Mouse (Mus musculus): Measurements from ENCODE around the gene Adcyap1r1. TPM values are rescaled to one million over a fixed set of nuclear protein-coding genes. Genes with fewer than 3 reads are reported as not detected.
A peak's percentile ranks its signal among the peaks of the same experiment; 100 is the strongest.

Adcyap1r1 gene
- 100 to 1,000 TPM; 138 to 149 TPM for total RNA-seq (2021)

DNA sequence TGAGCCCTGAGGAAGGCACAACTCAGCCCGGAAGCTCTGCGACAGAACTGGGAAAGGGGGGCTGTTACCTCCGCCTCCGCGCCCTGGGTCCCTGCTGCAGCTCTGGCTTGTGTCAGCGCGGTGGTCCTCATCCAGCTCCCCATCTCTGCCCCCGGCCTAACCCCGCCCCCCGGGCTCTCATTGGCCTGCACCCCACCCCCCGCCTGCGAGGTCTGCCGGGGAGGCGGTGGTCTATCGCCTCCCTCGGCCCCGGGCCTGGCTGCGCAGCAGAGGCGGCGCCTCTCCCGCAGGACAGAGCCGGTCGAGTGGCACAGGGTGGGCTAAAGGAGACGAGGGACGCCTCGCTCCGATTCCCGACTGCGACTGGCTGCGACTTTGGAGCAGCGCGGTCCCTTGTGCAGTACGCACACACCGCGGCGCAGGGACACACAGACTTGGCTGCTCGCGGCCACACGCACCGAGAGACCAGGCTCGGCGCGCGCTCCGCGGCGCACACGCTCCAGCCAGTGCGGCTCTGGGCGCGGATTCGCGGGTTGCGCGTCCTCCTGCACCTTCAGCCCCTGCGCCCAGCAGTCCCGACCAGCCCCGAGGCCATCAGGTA lies at the start of gene Adcyap1r1:
TSS of gene Adcyap1r1 (plus strand) at position 208 of the 601 bp plus-strand sequence.
- peak; percentile 72 to 79 for DNase-seq

- no peak for DNase-seq
These were observed 49.6 kb upstream of the Adcyap1r1 start for GRCm38 (mm10) chr6:55402041-55402776.

DNA sequence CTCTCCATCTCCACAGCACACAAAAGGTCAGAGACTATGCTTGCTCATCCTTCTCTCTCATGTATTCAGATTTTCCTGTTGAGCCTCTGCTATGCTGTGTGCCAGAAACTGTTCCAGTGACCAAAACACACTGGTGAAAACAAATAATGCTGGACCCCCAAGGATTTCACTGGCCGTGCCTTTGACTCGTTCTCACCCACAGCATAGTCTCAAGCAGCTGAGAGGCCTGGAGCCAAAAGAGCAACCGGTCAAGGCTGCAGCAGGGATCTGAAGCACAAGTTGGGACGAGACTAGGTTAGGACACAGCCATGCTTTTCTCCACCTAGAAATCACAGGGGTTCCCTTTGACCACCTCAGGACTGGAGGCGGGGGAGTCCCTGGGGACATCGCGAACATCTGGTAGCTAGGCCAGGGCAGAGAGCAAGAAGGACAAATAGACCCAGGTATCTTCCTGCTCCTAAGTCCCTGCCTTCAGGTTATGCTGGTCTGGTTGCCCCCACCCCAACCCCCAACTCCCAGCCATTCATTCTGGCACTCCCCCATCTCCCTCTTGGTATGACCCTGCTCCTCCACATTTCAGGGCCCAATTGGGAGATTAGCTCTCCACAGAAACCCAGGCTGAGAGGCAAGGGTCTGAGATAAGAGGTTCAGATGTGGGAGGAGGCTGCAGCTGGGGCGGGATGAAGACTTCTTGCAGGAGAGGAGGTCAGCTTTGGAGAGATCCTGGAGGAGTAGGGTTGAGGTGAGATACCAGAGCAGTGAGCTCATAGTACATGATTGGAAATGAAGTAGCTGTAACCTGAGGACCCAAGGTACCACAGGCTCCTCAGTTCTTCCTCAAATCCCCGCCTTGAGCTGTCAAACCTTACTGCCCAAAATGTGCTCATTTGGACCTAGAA lies 48.1 kb upstream of the Adcyap1r1 start:
- DNase-seq: no peak

DNA sequence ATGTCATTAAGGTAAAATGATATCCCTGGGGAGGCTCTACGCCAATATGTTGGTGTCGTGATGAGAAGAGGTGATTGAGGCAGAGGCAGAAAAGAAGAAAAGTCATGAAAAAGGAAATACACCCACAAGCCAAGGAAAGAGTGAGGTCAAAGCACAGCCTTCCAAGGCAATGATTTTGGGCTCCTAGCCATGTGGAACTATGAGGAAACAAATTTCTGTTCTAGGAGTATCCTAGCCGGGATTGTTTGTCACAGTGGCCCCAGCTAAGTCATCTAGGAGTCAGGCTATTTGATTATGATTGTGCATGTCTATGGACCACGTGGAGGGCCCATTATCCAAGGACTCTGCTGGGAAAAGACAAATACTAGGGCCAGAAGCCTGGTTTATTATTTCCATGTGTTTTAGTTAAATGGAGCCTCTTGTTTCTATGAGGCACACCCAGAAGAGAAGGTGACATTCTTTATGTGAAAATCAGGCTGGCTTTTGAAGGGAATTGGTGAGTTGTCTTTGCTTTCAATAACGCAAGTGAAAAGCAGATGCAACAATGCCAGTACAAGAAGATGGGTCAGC lies 47.3 kb upstream of the Adcyap1r1 start:
- DNase-seq: no peak

GRCm38 (mm10) chr6:55407345-55407744 lies 44.4 kb upstream of the Adcyap1r1 start:
- DNase-seq: no peak

- DNase-seq: no peak
These were observed 41.5 kb upstream of the Adcyap1r1 start for GRCm38 (mm10) chr6:55410119-55410775.

GRCm38 (mm10) chr6:55410977-55411376 lies 40.8 kb upstream of the Adcyap1r1 start:
- no peak for DNase-seq

GRCm38 (mm10) chr6:55416202-55416601 lies 35.6 kb upstream of the Adcyap1r1 start:
- DNase-seq: peak in 1 of 2 experiments; percentile 43

- no peak for DNase-seq
These were observed 32.9 kb upstream of the Adcyap1r1 start for GRCm38 (mm10) chr6:55418746-55419410.

- DNase-seq: no peak
These were observed 31.4 kb upstream of the Adcyap1r1 start for GRCm38 (mm10) chr6:55420411-55420810.

DNA sequence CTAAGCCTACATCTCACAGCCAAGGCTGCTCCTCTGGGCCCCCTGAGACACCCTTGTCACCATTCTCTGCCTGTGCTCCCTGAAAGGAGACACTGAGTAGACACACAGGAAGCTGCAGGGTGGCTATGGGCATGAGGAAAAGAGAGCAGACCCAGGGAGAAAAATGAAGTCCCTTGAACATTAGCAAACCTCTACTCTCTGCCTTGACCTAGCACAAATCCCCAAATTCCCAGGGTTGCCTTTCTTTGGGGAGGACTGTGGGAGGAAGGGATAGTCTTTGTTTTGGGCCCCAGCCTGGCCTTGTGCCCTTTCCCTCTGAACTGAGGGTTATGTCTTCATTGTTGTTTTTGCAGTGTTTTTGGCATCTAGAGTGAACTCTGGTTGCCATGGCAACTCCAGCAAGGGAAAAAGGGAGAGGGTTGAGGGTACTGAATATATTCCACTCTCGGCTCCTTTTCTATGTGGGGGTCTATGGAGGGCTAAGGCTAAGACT lies 30.9 kb upstream of the Adcyap1r1 start:
- peak in 1 of 2 experiments; percentile 30 for DNase-seq

DNA sequence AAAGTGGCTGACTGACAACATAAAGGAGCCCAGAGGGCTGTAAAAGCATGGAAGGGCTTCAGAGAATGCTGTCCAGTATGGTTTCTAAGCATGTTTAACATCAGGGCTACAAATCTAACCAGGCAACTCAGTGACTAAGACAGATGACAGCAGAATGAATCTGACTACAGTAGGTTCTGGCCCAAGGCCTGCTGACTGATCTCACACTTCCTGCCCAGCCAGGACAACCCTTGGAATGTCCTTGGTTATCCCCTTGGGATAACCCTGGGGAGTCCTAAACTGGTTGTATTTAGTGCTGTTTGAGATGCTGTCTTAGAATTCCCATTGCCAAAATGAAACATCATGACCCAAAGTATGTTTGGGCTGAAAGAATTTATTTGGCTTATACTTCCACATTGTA lies 19.7 kb upstream of the Adcyap1r1 start:
- no peak for DNase-seq

DNA sequence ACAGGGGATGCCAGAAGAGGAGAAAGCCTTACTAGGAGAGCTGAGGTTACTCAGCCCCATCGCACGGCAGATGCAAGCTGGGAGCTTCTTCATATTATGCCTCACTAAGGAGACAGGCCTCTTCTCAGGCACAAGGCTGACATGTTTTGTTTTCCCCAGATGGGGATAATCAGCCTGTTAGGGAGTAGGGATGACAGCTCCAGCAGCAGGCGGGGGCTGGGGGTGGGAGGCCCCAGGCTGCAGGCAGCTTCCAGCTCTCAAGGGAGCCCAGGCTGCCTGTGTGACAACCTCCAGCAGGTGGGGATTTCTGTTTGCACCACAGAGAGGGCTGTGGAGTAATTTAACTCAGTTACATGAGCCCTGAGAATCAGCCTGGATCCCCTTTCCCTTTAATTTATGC lies 17.4 kb upstream of the Adcyap1r1 start:
- peak; percentile 68 to 72 for DNase-seq

DNA sequence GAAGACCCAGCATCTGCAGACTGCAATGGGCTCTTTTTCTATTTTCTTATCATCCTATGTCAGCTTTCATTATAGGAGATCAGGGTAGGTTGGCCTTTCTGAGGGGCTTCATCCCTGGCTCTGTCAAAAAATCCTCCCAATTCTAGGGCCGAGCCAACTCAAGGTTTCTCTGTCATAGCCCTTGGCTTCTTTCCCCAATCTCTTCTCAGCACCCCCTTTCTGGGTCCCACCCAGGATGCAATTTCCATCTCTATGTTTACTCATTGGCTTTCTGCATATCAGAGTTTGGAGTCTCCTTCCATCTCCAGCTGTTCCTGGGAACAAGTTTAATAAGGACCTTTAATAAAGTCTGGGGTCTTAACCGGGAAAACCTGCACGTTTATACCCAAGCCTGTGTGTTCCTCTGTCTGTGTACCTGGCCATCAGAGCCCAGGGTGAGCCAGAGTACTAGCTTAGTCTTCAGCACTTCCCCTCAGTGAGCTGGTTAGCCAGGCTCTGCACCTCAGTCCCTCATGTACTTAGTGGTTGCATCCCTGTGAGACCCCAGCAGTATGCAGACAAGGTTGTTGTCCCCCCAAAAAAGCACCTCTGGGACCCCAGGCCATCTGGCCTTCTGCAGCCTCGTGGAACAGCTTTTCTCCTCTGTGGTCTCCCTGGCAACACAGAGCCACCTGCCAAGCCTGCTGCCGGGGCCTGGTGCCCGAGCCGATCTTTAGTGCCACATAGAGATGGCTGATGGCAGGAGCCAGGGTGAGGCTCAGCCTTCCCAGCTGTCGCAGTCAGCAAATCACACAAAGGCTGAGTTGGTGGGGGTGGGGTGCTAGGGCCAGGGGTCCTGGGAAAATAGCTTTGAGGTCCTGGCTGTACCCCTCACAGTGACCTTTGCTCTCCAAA lies 16.3 kb upstream of the Adcyap1r1 start:
- DNase-seq: peak; percentile 69 to 78

GRCm38 (mm10) chr6:55437919-55438318 lies 13.9 kb upstream of the Adcyap1r1 start:
- no peak for DNase-seq

DNA sequence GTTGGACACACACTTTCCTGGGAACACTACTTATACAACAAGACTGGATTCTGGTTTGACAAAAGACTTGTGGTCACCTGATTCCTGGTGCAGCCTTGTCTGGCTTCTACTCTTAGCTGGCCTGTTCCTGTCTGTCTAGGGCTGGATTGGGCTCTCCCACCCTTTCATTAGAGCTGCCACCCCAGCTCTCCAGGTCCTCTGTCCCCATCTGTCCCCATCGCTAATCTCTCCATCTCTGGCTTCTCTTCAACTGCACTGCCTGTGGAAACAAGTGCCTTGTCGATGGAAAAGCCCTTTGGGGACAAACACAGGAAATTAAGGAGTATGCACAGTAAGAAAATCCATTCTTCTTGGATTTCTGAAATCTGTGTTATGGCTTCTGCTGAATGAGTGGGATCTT lies 12.9 kb upstream of the Adcyap1r1 start:
- DNase-seq: no peak

- peak; percentile 65 to 74 for DNase-seq
These were observed 7.7 kb upstream of the Adcyap1r1 start for GRCm38 (mm10) chr6:55443927-55444688.

GRCm38 (mm10) chr6:55444721-55445120 lies 7.1 kb upstream of the Adcyap1r1 start:
- DNase-seq: no peak

GRCm38 (mm10) chr6:55448199-55448598 lies 3.6 kb upstream of the Adcyap1r1 start:
- no peak for DNase-seq

Data from layer of hippocampus, postnatal 36 days (tissue).